Mouse (Mus musculus) heart, embryonic 15.5 days (tissue): ENCODE results near the gene Gm28038. TPM values are rescaled to one million over a fixed set of nuclear protein-coding genes. Genes with fewer than 3 reads are reported as not detected.

Source experiments
- ATAC-seq: fragments of 200-750 bp; cut with Nextera tagmentation; replicated peaks from 2 replicates; pipeline ENCODE4 v1.8.0; 2017; ENCODE audit warnings: low read depth, moderate TSS enrichment; ENCODE audit not compliant: insufficient number of reproducible peaks, insufficient read depth, low FRiP score
- H3K27ac ChIP-seq: fragments of 300-500 bp; sonication (generic); 2 replicates; pipeline ENCODE4 v1.5.1; 2015; ENCODE audit warnings: mild to moderate bottlenecking, inconsistent platforms
- H3K27me3 ChIP-seq: fragments of 300-500 bp; sonication (generic); 2 replicates; pipeline ENCODE4 v1.6.1; 2015; ENCODE audit warnings: inconsistent platforms
- H3K36me3 ChIP-seq: fragments of 300-500 bp; sonication (generic); 2 replicates; pipeline ENCODE4 v1.6.1; 2015; ENCODE audit warnings: mild to moderate bottlenecking, inconsistent platforms
- H3K4me1 ChIP-seq: fragments of 300-500 bp; sonication (generic); replicated peaks from 2 replicates; pipeline ENCODE4 v1.6.1; 2015; ENCODE audit warnings: inconsistent platforms
- H3K4me2 ChIP-seq: fragments of 300-500 bp; sonication (generic); 2 replicates; pipeline ENCODE4 v1.6.1; 2015; ENCODE audit warnings: inconsistent platforms, mild to moderate bottlenecking, moderate library complexity
- H3K4me3 ChIP-seq: fragments of 300-500 bp; sonication (generic); 2 replicates; pipeline ENCODE4 v1.5.1; 2015; ENCODE audit warnings: mild to moderate bottlenecking, inconsistent platforms
- H3K9ac ChIP-seq: fragments of 300-500 bp; sonication (generic); 2 replicates; pipeline ENCODE4 v1.6.1; 2015; ENCODE audit warnings: mild to moderate bottlenecking, inconsistent platforms
- H3K9me3 ChIP-seq: fragments of 300-500 bp; sonication (generic); replicated peaks from 2 replicates; pipeline ENCODE4 v1.6.1; 2016; ENCODE audit warnings: inconsistent platforms
- WGBS: fragments of 180-500 bp; shearing (Covaris S2); methylation state at CpG from one replicate; pipeline ENCODE4 v1.1.7; 2015; ENCODE audit warnings: mixed read lengths; 5-methylcytosine and 5-hydroxymethylcytosine counted together
- polyA plus RNA-seq: library from polyadenylated mRNA; unstranded; fragments of >200 nt; fragmentation: Nextera tagmentation; extraction: Ambion mirVana; gene quantifications from 2 replicates; pipeline ENCODE4 v1.2.1, GENCODE M21; 2015

The Gm28038 gene
- polyA plus RNA-seq, 1 experiment from 2014 or later: not detected

DNA sequence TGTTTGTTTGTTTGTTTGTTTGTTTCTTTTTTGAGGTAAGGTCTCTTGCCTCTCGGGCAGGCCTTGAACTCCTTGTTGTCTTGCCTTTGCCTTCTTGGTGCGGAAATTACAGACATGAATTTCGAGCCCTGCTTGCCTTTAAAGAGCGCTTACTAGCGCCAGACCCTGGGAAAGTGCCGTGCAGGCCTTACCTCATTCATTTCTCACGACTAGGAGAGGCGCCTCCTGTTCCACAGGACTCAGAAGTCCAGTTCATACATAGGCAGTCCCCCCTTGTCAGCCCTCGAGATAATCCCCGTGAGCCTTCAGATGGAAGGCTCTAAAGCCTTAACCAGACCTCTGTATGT is 6.2 kb downstream of the Gm28038 start:
- 0% methylated on average over 10 of the region's 10 CpGs for WGBS

DNA sequence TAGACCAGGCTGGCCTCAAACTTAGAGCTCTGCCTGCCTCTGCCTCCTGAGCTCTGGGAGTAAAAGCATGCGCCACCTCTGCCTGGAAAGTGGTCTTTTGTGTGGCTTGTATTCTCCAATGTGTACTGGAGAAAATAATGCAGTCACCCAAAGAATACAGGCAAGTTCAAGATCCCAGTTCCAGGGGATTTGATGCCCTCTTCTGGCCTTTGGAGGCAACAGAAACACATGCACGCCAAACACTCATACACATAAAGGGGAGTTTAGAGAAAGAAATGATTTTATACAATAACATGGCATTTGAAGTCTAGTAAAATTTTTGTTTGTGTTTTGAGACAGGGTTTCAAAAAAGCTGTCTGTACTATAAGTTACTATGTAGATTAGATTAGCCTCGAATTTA is 18.7 kb downstream of the Gm28038 start:
- Histone ChIP-seq H3K9ac (no peak overlapping the region), H3K27ac (no peak overlapping the region), H3K9me3 (no peaks in the 10 kb centered on the region), H3K4me3 (no peak overlapping the region), H3K27me3 (no peaks in the 10 kb centered on the region), H3K4me2 (no peak overlapping the region), H3K4me1 (no peaks in the 10 kb centered on the region), H3K36me3 (peaks cover 63% of the 10 kb centered on the region)
- no peak for ATAC-seq
- WGBS: 72% methylated on average over 3 of the region's 3 CpGs

More for the DNA sequence above, 6.2 kb downstream of the Gm28038 start:
- Histone ChIP-seq H3K36me3 (no peaks in the 10 kb centered on the region), H3K4me2 (peak overlapping the region; percentile 85), H3K4me3 (peak overlapping the region; percentile 91), H3K4me1 (peaks cover 19% of the 10 kb centered on the region), H3K9me3 (no peaks in the 10 kb centered on the region), H3K27ac (peak overlapping the region; percentile 76), H3K9ac (peak overlapping the region; percentile 89), H3K27me3 (no peaks in the 10 kb centered on the region)
- ATAC-seq: no peak

- Histone ChIP-seq H3K27me3 (no peaks in the 10 kb centered on the region), H3K27ac (no peak overlapping the region), H3K4me1 (no peaks in the 10 kb centered on the region), H3K4me2 (no peak overlapping the region), H3K9me3 (no peaks in the 10 kb centered on the region), H3K4me3 (no peak overlapping the region), H3K36me3 (peaks cover 67% of the 10 kb centered on the region), H3K9ac (no peak overlapping the region)
- no peak for ATAC-seq
- WGBS: 85% methylated on average over 5 of the region's 5 CpGs
Measured at GRCm38 (mm10) chr2:30299966-30300365, 19.1 kb downstream of the Gm28038 start.

GRCm38 (mm10) chr2:30306087-30306486 is 25.2 kb downstream of the Gm28038 start:
- H3K4me3 ChIP-seq: no peak overlapping the region
- H3K4me2 ChIP-seq: no peak overlapping the region
- no peak for ATAC-seq
- H3K4me1 ChIP-seq: no peaks in the 10 kb centered on the region
- WGBS: 91% methylated on average over 7 of the region's 7 CpGs
- no peak overlapping the region for H3K27ac ChIP-seq
- no peaks in the 10 kb centered on the region for H3K9me3 ChIP-seq
- no peak overlapping the region for H3K9ac ChIP-seq
- peaks cover 87% of the 10 kb centered on the region for H3K36me3 ChIP-seq
- no peaks in the 10 kb centered on the region for H3K27me3 ChIP-seq

- H3K4me2 ChIP-seq: no peak overlapping the region
- 81% methylated on average over 3 of the region's 3 CpGs for WGBS
Measured at GRCm38 (mm10) chr2:30309351-30309750, 28.5 kb downstream of the Gm28038 start.

DNA sequence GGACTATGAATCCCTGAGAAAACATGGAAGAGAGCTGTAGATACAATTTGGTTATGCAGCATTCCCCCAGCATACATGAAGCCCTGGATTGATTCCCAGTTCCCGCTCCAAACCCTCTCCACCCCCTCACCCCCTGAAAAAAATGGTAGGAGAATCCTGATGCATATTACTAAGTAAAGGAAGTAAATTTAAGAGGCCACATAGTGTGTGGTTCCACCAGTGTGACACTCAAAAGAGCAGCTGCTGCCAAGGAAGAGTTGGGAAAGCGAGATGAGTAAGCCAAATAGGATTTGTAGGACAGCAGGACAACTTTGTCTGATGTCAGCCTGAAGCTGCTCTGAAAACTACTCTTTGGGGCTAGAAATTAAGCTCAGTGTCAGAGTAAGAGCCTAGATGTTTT is 30.6 kb downstream of the Gm28038 start:
- WGBS: 94% methylated on average over 2 of the region's 2 CpGs
- H3K27me3 ChIP-seq: no peaks in the 10 kb centered on the region
- ATAC-seq: no peak
- H3K4me3 ChIP-seq: no peak overlapping the region
- H3K36me3 ChIP-seq: peaks cover 91% of the 10 kb centered on the region
- no peaks in the 10 kb centered on the region for H3K9me3 ChIP-seq
- H3K9ac ChIP-seq: no peak overlapping the region
- no peak overlapping the region for H3K27ac ChIP-seq
- no peak overlapping the region for H3K4me2 ChIP-seq
- H3K4me1 ChIP-seq: no peaks in the 10 kb centered on the region

More at GRCm38 (mm10) chr2:30309351-30309750, 28.5 kb downstream of the Gm28038 start:
- Histone ChIP-seq H3K36me3 (peaks cover 92% of the 10 kb centered on the region), H3K4me3 (no peak overlapping the region), H3K9ac (no peak overlapping the region), H3K27ac (no peak overlapping the region), H3K9me3 (no peaks in the 10 kb centered on the region), H3K4me1 (no peaks in the 10 kb centered on the region), H3K27me3 (no peaks in the 10 kb centered on the region)
- ATAC-seq: no peak

DNA sequence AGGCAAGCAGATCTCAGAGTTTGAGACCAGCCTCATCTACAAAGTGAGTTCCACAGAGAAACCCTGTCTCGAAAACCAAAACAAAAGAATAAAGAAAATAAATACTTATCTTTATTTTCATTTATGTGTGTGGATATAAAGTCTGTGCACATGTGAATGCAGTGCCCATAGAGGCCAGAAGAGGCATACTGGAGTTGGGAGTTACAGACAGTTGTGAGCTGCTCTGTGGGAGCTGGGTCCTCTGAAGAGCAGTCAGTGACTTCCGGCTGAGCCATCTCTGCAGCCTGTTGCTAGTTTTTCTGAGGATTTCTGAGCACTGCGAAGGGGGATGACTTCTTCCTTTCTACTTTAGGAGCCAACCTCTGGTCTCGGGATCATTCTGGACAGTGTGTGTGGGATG is 35.3 kb downstream of the Gm28038 start:
- Histone ChIP-seq H3K4me2 (no peak overlapping the region), H3K9me3 (no peaks in the 10 kb centered on the region), H3K4me1 (no peaks in the 10 kb centered on the region), H3K36me3 (peaks cover 82% of the 10 kb centered on the region), H3K27me3 (no peaks in the 10 kb centered on the region), H3K27ac (no peak overlapping the region), H3K4me3 (no peak overlapping the region), H3K9ac (no peak overlapping the region)
- WGBS: 92% methylated on average over 4 of the region's 4 CpGs
- ATAC-seq: no peak

- H3K4me2 ChIP-seq: no peak overlapping the region
- no peaks in the 10 kb centered on the region for H3K4me1 ChIP-seq
- peaks cover 84% of the 10 kb centered on the region for H3K36me3 ChIP-seq
- no peak for ATAC-seq
- no peaks in the 10 kb centered on the region for H3K9me3 ChIP-seq
- H3K27ac ChIP-seq: no peak overlapping the region
- no peak overlapping the region for H3K4me3 ChIP-seq
- 93% methylated on average over 5 of the region's 5 CpGs for WGBS
- H3K27me3 ChIP-seq: no peaks in the 10 kb centered on the region
- H3K9ac ChIP-seq: no peak overlapping the region
Measured at GRCm38 (mm10) chr2:30316955-30317354, 36.1 kb downstream of the Gm28038 start.

DNA sequence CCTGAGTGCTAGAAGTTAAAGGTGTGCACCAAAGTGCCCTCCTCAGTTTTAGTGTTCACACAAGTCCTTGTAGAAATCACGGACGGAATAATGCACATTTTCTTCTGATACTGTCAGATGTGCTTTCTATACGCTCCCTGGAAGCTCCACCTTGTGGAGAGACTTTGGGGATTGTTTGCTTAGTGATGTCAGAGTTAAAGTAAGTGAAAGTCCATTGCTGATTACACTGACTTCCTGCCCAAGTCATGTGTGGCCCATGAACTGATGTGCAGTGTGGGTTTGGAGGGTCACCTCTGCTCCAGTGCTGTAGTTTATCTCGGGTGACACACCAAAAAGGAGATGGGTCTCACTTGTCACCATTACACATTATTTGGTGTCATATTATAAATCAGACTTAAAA is 38.4 kb downstream of the Gm28038 start:
- H3K9me3 ChIP-seq: no peaks in the 10 kb centered on the region
- no peaks in the 10 kb centered on the region for H3K27me3 ChIP-seq
- H3K36me3 ChIP-seq: peaks cover 84% of the 10 kb centered on the region
- H3K4me3 ChIP-seq: no peak overlapping the region
- H3K4me1 ChIP-seq: no peaks in the 10 kb centered on the region
- WGBS: 78% methylated on average over 4 of the region's 4 CpGs
- H3K4me2 ChIP-seq: no peak overlapping the region
- no peak for ATAC-seq
- H3K27ac ChIP-seq: no peak overlapping the region
- H3K9ac ChIP-seq: no peak overlapping the region

DNA sequence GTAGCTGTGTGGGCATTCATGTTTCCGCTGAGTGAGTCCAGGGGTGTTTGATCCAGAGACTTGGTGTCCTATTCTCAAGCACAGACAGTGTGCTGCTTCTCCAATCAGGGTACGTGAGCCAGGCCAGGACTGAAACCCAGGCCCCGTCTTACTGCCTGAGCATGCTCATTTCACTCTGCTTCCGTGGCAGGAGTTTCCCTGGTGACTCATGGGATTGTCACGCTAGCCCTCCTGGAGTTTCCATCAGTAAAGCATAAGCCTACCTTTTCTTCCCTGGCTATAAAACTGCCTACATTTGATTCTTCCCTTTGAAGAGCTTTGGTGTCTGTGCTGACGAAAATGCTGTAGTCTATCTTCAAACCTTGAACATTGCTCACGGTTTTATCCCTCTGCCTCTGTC is 42.3 kb downstream of the Gm28038 start:
- Histone ChIP-seq H3K4me2 (no peak overlapping the region), H3K4me1 (no peaks in the 10 kb centered on the region), H3K9me3 (no peaks in the 10 kb centered on the region), H3K9ac (no peak overlapping the region), H3K27ac (no peak overlapping the region), H3K4me3 (no peak overlapping the region), H3K36me3 (peaks cover 80% of the 10 kb centered on the region), H3K27me3 (no peaks in the 10 kb centered on the region)
- 89% methylated on average over 7 of the region's 7 CpGs for WGBS
- no peak for ATAC-seq

- Histone ChIP-seq H3K4me3 (no peak overlapping the region), H3K9ac (no peak overlapping the region), H3K27me3 (no peaks in the 10 kb centered on the region), H3K4me2 (no peak overlapping the region), H3K36me3 (peaks cover 90% of the 10 kb centered on the region), H3K9me3 (no peaks in the 10 kb centered on the region), H3K27ac (no peak overlapping the region), H3K4me1 (no peaks in the 10 kb centered on the region)
- 94% methylated on average over 5 of the region's 5 CpGs for WGBS
- ATAC-seq: no peak
Measured at GRCm38 (mm10) chr2:30325296-30325695, 44.5 kb downstream of the Gm28038 start.

GRCm38 (mm10) chr2:30327276-30327675 is 46.4 kb downstream of the Gm28038 start:
- H3K36me3 ChIP-seq: peaks cover 90% of the 10 kb centered on the region
- no peak for ATAC-seq
- H3K27ac ChIP-seq: no peak overlapping the region
- H3K9me3 ChIP-seq: no peaks in the 10 kb centered on the region
- 90% methylated on average over 7 of the region's 7 CpGs for WGBS
- no peak overlapping the region for H3K4me2 ChIP-seq
- no peak overlapping the region for H3K9ac ChIP-seq
- no peaks in the 10 kb centered on the region for H3K27me3 ChIP-seq
- no peaks in the 10 kb centered on the region for H3K4me1 ChIP-seq
- no peak overlapping the region for H3K4me3 ChIP-seq
